Mouse (Mus musculus) left cerebral cortex, postnatal 10 days (tissue): Measurements from ENCODE around the gene Prrc2c. TPM values are rescaled to one million over a fixed set of nuclear protein-coding genes. Genes with fewer than 3 reads are reported as not detected.
"Not testable (repeated sequence)": the region's sequence is repeated elsewhere in the genome, so short reads cannot be mapped to it uniquely, and the experiment has no call there.

Experiments
- DNase-seq, 2 experiments: peaks; one replicate each; pipeline ENCODE4 v3.0.0; 2021 to 2022; ENCODE audit warnings: low spot score in 2 of 2, mixed read lengths in 1 of 2; ENCODE audit errors: extremely low spot score in 1 of 2
- intact Hi-C: fragments of 180-260 bp; cut with DNase I; formaldehyde crosslinking; loops from one replicate; pipeline ENCODE4 v1.15.1; 2025
- microRNA-seq: library from miRNA; unstranded; fragments of <30 nt; microRNA quantifications from one replicate; pipeline ENCODE4 v1.2.0, GENCODE M21; 2022
- total RNA-seq, 2 experiments: library from RNA; stranded (reverse); gene quantifications; 2 replicates each; pipeline ENCODE4 v1.2.3; 2021

Prrc2c gene
- total RNA-seq, 2 experiments from 2014 or later: 212 to 222 TPM

- intact Hi-C loops, DNase-seq: not testable (repeated sequence)
Measured at GRCm38 (mm10) chr1:162627821-162628220, 112.5 kb downstream of the Prrc2c start.

GRCm38 (mm10) chr1:162625229-162625628 is 115.1 kb downstream of the Prrc2c start:
- intact Hi-C loops: no loop called here
- no peak for DNase-seq

GRCm38 (mm10) chr1:162623895-162624294 is 116.5 kb downstream of the Prrc2c start:
- intact Hi-C loops: no loop called here
- DNase-seq: no peak

Small RNAs within 50 kb of the gene (microRNA-seq; reads per million reads assigned to microRNA genes)
- gene Gm27616: not detected

Other genes with a start within 250 kb of the Prrc2c start
- 10 to 100 TPM; 11.4 to 14.4 TPM for gene Mettl13, start 192.0 kb downstream of the Prrc2c start, total RNA-seq
- 10 to 100 TPM; 79.5 to 81.2 TPM for gene Vamp4, start 170.0 kb downstream of the Prrc2c start, total RNA-seq
- 1 to 10 TPM; 4.2 to 4.5 TPM for gene Myoc, start 101.4 kb downstream of the Prrc2c start, total RNA-seq
- not detected for gene Myocos, start 82.3 kb downstream of the Prrc2c start, total RNA-seq
- gene Fmo4, start 73.4 kb upstream of the Prrc2c start, total RNA-seq: not detected
- gene Fmo1, start 126.1 kb upstream of the Prrc2c start, total RNA-seq: 10 to 100 TPM; 24.3 to 26.8 TPM
- under 1 TPM; 0.45 to 0.99 TPM for gene Fmo2, start 158.2 kb upstream of the Prrc2c start, total RNA-seq
- not detected for gene Fmo6, start 197.0 kb upstream of the Prrc2c start, total RNA-seq
- not detected for gene Fmo3, start 244.0 kb upstream of the Prrc2c start, total RNA-seq